Mouse (Mus musculus): Measurements from ENCODE around the gene Proca1.

Proca1 gene

DNA sequence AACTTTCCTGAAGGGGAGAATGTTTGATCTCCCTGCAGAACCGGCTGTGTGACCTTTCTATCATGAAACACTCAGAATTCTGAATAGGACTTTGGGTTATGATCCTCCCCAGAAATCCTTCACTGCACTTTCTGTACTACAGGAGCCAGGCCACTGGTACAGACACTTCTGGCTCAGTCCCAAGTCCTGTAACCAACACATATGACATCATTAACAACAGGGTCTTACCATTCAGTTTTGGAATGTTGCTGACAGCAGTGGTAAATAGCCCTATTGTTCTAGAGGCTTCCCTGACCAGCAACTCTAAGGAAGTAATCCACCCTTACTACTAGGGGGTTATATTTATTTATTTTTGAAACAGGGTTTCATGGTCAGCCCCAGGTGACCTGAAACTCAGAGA, at the start of gene Proca1:
Gene Proca1 (plus strand): TSS at position 280 of the 400 bp plus-strand sequence.
- peak; percentile 26 for DNase-seq (ENCODE audit: inconsistent ontology term)

DNA sequence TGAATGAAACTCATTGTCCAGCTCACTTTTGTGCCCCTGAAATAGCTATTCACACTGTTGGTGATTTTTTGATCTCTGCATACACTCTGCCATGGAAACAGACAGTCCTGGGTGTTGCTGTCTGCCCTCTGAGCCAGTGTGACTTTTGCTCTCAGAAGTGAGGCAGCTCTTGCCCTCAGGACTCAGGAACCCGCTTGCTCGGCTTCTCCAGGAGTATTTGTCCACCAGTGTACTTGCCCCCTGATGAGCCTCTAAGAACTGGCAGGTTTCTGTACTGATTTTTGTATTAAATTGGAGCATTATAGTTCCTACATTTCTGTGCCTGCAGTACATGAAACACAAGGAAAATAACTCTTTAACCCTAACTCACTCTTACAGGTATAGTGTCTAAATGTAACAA, 49.7 kb upstream of the Proca1 start:
- DNase-seq (ENCODE audit: inconsistent ontology term): no peak

DNA sequence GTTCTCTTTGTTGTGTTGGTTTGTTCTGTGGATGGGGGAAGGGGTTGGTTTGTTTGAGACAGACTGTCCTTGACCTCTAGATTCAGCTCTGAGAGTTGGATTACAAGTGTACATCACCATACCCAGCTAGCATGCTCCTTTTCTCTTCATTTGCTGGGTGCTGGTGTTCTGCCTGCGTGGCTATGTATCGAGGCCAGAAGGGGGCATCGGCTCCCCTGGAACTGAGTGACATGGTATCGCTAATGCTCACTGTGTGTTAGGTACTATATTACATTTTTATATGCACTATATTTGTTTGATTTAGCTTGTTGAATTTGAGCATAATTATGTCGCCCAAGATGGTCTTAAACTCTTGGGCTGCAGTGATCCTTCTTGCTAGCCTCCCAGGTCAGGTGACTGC, 47.0 kb upstream of the Proca1 start:
- no peak for DNase-seq (ENCODE audit: inconsistent ontology term)

DNA sequence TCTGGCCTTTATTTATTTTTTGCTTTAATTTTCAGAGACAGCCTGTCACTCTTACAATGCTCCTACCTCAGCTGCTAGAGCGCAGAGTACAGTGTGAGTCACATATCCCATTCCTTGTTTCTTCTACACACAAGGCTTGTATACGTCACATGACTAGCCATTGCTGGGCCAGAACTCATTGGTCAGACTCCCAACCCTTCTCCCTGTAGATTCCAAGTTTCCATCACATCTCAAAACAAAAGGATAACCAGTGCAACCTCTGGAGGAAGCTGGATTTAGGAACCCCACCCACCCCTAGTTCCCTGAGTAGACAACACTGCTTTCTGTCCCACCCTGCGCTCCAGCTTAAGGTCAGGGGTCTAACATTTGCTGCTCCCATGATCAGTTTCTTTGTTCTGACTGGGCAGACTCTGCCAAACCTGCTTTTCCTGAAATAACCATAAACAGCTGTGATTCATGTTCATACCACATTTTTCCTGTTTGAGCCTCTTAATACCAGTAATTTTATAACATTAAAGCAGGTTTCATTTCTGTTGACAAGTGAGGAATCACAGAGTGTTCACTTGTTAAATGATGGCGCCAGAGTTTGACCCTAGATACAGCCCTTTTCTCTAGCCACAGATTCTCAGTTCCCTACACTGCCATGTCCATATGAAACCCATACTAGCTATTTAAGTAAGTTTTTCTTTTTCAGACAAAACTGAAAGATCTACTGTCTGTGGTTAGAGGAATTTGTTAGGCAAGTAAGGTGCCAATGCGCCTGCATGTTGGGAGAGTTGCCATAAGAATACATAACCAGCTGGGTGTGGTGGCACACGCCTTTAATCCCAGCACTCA, 46.3 kb upstream of the Proca1 start:
- DNase-seq (ENCODE audit: inconsistent ontology term): no peak

DNA sequence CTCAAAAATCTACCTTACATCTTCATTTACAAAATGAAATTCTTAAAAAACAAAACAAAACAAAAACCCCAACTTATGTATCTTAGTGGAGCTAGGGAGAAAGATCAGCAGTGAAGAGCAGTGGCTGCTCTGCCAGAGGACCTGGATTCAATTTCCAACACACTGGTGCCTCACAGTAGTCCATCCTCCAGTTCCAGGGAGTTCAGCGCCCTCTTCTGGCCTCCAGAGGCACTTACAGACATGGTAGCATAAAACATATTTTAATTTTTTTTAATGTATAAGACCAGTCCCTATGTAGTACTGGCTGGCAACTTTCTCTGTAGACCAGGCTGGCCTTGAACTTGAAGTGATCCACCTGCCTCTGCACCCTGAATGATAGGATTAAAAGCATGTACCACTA, 42.0 kb upstream of the Proca1 start:
- DNase-seq (ENCODE audit: inconsistent ontology term): no peak

DNA sequence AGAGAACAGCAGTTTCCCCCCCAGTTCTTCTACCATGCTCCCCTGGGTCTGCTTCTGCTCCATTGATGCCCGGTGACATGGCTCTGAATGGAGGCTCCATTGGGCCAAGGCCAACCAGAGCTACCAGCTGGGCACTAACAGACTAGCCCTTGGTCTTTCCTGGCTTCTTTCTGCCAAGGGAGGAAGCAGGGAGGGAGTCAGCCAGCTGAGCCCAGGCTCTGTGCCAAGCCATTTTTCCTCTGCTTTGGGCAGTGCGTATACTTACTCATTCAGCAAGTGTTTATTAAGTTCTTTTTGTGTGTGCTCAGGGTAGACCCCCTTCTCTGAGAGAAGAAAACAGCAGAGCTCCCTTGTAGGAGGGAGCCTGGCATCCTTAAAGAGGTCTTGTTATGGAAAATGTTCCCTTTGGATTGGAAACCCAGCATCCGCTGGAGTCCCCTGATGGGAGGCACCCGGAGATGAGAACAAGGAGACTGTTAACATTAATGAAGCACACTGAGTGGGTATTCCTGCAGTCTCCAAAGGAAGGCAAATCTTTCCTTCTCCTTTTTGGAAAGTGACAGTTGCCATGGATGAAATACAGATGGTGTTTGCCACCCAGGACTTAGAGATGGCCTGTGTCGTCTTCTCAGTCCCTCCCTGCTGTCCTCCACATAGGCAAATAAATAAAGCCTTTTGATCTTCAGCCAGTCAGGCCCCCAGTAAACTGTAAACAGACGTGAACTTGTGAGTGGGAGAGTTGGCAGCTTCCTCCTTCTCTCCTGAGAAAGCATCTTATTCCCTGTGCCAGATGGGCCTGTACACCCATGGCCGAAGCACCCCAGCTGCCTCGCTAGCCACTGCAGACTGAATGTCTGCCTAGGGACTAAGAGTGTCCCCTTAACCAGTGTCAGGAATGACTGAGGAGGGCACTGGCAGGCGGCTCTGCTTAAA, 40.6 kb upstream of the Proca1 start:
- peak; percentile 92 for DNase-seq (ENCODE audit: inconsistent ontology term)

DNA sequence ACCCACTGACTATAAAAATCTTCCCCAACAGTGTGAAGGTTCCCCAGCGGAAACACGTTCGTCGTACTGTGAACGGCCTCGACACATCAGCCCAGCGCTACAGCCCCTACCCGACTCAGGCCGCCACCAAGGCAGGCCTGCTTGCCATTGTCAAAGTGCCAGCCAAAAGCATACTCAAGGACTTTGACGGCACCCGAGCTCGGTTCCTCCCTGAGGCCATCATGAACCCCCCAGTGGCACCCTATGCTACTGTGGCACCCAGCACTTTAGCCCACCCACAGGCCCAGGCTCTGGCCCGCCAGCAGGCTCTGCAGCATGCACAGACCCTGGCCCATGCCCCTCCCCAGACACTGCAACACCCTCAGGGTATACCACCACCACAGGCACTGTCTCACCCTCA, 39.4 kb upstream of the Proca1 start:
- no peak for DNase-seq (ENCODE audit: inconsistent ontology term)

DNA sequence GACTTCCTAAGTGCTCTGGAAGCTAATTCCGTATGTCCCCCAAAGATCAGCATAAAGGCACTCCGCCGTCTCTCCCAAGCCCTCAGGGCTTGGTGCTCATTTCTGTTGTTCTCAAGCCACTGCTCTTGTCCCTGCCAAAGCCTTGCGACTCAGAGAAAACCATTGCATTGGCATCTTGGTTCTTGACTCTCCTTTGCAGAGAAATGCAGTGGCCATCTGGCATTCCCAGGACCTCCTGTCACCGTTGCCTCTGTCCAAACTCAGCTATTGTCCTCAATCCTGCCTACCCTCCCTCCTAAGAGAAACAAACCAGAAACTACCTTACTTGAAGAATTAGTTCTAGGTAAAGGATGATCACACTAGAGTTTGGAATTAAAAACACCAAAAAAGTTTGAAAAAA, 37.5 kb upstream of the Proca1 start:
- DNase-seq (ENCODE audit: inconsistent ontology term): no peak

DNA sequence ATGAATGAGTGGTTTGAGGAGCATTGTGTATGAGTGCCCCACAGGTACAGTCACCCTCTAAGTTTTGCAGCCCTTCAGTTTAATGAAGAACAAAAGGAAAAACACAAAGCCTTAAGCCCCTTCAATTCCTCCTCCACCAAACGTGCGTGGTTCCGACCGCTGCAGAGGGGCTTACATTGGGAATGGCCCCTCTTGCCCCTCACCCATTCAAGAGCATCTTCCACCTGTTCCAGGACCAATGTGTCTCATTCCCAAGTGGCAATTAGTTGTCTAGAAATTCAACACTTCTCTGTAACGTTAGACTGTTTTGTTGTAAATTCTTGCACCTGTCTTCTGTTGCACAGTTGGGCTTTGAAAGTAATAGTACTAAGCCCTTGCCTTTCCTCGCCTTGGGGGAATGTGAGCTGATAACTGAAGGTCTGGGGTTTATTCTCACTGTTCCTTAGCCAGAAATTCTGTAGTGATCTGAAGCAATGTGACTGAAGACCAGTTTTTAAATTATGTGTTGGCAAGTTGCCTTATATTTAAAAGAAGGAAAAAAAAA, 37.0 kb upstream of the Proca1 start:
- no peak for DNase-seq (ENCODE audit: inconsistent ontology term)

DNA sequence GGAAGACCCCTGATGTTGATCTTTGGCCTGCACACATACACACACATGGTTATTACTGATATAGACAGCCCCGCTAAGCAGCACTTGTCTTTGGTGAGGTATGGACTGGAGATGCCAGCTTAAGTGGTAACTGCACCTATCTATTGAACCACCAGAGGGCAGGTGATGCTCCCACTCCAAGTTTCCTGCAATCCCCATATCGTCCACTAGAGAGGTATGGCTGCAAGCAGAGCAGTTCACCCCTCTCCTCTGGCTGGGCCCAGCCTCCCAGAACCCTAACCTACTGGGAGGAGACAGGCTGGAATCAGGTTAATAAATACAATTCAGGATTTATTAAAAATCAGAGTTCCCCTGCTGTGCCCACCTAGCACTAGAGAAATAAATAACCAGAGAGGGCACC, 34.1 kb upstream of the Proca1 start:
- peak; percentile 86 for DNase-seq (ENCODE audit: inconsistent ontology term)

DNA sequence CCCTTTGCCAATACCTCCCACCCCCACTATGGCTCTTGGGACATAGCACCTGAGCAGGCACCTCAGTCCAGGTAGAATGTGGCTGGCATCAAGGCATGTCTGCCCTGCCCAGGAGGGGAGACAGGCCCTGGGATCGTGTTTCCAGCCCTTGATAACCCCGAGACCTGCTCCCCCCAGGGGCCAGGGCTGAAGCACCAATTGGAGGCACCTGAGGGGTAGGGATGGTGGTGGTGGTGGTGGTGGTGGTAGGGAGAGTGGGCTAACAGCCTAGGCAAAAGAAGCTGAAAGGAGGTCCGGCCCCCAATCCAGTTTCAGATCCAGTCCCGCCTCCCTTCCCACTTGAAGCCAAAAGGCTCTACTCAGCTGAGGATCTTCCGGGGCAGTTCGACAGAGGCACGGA, 33.6 kb upstream of the Proca1 start:
- no peak for DNase-seq (ENCODE audit: inconsistent ontology term)

DNA sequence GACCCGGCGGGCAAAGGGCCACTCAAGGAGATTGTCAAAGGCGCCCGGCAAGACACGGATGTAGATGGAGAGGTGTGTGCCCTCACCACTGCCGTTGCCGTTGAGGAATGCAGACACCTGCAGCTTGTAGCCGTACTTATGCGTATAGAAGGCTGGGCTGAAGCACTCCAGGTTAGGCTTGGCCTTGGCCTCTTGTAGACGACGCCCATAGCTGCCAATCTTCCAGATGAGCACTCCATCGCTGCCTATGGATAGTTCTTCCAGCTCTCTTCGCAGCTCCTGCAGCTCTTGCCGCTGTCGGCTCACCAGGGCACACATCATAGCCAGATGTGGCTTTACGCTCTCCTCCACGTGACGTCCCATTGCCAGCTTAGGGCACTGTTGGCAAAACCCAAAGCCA, 33.0 kb upstream of the Proca1 start:
- DNase-seq (ENCODE audit: inconsistent ontology term): no peak

DNA sequence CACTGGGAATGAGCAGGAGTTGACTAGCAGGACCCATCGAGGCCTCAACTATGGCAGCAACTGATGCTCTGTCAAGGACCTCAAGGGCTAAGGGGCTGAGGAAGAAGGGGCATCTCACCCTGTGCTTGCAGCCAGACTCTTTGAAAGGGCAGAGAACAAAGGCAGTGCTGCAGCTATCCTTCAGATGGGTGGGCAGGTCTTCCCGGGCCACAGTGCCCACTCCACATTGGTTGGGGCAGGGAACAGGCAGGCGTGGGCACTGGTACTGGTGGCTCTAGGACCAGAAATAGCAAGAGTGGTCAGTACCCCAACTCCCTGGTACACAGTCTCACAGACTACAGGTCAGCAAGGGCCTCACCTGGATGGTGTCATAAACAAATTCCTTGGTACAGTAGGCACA, 32.5 kb upstream of the Proca1 start:
- no peak for DNase-seq (ENCODE audit: inconsistent ontology term)

DNA sequence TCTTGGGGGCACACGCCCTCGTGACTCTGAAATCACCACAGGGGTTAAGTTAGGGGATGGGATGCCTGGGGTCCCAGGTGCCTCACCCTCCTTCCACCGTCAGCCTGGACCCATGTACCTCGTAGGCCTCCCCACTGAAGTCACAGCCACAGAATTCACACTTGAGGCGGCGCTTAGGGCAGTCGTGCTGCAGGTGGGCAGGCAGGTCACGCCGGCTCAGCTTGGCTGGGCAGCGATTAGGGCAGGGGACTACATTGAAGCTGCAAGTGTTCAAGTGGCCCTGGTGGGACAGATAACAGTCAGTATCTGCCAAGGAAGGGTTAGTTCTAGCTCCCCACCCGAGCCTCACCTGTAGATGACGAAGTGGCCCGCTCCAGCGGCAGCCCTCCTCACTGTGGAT, 32.0 kb upstream of the Proca1 start:
- no peak for DNase-seq (ENCODE audit: inconsistent ontology term)

DNA sequence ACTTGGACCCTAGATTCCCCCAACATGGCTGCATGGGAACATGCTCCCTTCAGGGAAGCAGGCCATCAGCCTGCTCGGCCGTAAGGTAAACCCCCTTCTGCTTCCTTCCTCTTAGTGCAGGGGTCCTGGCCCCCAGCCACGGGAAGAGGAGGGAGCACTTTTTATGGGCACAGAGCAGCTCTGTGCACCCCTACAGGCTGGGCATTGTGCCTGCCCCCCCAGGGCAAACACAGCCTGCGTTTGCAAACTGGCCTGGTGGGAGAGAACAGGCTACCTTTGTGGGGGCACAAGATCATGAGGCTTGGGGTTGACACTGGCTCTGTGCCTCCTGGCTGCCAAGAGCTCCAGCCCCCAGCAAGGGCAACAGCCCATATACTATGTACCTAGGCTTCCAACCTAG, 31.2 kb upstream of the Proca1 start:
- no peak for DNase-seq (ENCODE audit: inconsistent ontology term)

DNA sequence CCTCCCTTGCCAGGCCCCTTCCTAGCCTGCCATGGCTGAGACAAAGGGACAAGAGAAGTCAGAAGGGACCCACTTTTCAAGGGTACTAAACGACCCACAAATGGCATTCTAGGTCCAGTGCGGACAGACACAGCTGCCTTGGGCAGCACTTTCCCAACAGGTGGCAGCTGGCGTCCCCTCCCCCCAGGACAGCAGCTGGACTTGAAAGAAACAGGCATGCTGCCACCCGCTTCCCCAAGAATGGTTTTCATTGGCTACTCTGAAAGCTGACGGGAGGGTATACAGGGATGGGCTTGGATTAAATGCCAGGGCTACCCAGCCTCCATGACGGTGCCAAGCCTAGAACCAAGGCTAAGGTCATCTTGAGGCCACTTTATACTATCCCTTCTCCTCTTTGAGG, 30.7 kb upstream of the Proca1 start:
- peak; percentile 43 for DNase-seq (ENCODE audit: inconsistent ontology term)

DNA sequence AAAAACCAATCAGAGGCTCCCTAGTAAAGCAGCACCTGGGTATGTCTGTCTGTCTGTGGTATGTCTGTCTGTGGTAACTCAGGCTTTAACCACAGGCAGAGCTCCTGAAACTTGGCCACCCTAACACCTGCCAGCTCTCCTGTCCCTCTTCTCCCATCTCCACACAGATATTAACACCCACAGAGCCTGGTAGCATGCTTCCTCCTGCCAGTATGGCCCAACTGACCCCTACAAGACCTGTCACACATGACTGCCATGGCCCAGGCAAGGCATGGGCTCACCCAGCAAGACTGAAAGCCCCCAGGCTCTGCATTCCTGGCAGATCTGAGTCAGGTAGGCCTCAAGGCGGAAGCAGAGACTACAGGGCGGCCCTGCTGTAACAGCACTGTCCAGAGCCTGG, 30.1 kb upstream of the Proca1 start:
- peak; percentile 21 for DNase-seq (ENCODE audit: inconsistent ontology term)

DNA sequence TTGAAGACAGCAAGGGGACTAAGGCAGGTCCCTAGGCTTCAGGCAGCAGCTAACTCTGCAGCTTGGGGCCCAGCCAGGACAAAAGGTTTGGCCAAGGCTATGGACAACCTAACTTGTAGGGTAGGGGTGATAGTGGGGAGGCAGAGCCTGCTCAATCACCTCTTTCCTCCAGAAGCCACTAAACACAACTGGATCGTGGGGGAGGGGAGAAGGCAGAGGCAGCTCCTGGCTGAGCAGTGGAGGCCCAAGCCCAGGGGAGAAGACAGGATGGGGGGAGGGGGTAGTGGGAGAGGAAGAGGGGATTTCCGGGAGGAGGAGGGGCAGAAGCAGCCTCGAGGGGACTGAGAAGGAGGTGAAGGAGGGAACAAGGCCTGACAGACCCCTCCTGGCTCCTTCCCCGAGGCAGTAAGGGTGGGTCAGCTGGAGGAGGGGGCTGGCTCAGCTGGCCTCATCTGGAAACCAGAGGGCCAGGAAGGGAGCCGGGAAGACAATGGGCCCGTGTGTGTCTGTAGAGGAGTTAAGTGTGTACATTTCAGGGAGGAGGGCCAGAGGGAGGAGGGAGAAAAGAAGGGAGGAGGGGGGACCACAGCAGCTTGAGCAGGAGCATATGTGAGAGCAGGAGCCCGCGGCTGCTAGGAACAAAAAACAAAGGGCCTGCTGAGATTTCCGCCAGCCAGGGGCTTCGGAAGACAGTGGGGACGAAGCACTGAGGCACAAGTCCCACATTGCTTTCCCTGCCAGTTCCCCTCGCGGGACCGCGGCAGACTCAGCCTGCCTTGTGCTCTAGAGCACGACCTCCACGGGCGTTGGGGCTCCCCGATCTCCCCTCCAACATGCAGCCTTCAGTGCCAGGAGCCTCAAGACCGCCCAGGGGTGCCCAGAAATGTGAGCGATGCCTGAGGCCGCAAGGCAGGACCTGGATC, 29.2 kb upstream of the Proca1 start:
- DNase-seq (ENCODE audit: inconsistent ontology term): peak; percentile 47

DNA sequence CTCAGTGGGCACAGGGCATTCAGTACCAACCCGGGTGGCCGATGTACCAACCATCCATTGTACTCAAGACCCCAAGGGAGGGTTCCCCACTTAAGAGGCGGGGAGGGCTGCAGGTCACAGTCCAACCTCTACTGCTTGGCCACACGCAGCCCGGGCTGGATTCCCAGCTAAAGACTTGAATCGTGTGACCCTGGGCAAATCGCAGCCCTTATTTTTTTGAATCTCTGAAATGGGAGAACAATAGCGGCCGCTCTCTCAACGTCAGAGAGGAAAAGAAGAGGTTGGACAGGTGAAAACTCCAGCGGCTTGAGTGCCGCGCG, 28.6 kb upstream of the Proca1 start:
- no peak for DNase-seq (ENCODE audit: inconsistent ontology term)

DNA sequence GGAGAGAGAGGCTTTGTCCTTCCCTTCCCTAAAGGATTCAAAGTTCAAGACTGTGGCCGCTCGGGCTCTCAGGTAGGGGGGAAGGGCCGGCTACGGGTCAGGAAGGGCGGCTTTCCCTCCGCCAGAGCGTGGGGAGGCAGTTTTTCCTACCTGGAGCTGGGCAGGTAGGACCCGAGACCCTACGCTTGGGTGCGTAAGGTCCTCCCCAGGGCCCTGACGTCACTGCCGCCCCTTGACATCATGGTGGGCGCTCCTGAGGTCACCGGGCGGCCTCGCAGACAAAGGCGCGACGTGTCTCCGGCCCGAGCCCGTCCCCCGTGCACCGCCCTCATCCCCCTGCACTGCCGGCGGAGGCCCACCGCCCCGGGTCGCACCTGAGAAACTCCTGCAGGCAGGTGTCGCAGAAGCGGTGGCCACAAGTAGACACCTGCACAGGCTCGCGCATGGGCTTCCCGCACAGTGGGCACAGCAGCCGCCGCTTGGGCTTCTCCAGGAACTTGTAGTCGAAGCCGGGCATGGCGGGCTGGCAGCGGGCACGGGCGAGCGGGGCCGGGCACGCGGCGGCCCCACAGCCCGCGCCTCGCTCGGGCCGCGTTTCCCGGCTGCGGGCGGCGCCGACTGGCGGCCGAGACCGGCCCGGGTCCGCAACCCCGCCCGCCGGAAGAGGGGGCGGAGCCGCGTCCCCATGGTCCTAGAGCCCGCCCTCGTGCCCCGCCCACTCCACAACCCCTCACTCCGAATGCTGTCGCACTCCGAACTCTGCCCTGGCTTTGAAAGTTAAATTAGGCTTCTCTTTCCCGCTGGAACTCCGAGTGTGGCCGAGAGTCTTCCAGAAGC, 28.1 kb upstream of the Proca1 start, which contains the start of gene Traf4:
Gene Traf4 (minus strand): TSS at position 666 of the 837 bp plus-strand sequence.
- peak; percentile 93 for DNase-seq (ENCODE audit: inconsistent ontology term)

DNA sequence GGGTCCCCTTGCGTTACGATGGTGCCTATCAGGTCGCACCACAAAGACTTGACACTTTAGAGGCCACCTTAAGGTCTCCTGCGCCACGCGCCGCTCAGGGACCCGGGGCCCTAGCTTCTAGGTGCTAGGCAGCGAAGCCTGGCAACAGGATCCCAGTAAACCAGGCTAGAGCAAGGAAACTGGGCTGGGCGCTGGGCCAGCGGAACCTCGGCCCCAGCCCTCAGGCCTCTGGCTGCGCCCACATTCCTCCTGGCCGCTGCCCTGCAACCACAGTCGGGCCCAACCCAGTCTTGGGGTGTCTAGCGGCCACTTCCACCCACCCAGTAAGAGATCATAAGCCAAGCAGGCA, 27.5 kb upstream of the Proca1 start:
- DNase-seq (ENCODE audit: inconsistent ontology term): peak; percentile 94

Data from Muller cell, postnatal 12 days (primary cell).